Mouse (Mus musculus): Measurements from ENCODE around the gene Tmem200a. TPM values are rescaled to one million over a fixed set of nuclear protein-coding genes. Genes with fewer than 3 reads are reported as not detected.

Tmem200a gene
- 1.4 TPM for polyA plus RNA-seq (2014; fragmentation: Illumina TruSeq; extraction: RNeasy Lipid Tissue Mini Kit (QIAGEN cat#74804); ENCODE audit: low read depth, low replicate concordance)

GRCm38 (mm10) chr10:26078521-26079142 is at the start of gene Tmem200a:
Tmem200a (minus strand) TSS chr10:26079052.

GRCm38 (mm10) chr10:26077671-26078481 is 976 bp downstream of the Tmem200a start, which contains the start of gene Gm9767:
Gm9767 (plus strand) TSS chr10:26078255.

Other genes starting within 250 kb of the Tmem200a start
- gene Gm9767, start 797 bp downstream of the Tmem200a start, polyA plus RNA-seq (2014; fragmentation: Illumina TruSeq; extraction: RNeasy Lipid Tissue Mini Kit (QIAGEN cat#74804); ENCODE audit: low read depth, low replicate concordance): not detected
- not detected for gene Samd3, start 150.7 kb upstream of the Tmem200a start, polyA plus RNA-seq (2014; fragmentation: Illumina TruSeq; extraction: RNeasy Lipid Tissue Mini Kit (QIAGEN cat#74804); ENCODE audit: low read depth, low replicate concordance)